Mouse (Mus musculus): Measurements from ENCODE around the gene Nup210.
A peak's percentile ranks its signal among the peaks of the same experiment; 100 is the strongest.

Nup210 gene

DNA sequence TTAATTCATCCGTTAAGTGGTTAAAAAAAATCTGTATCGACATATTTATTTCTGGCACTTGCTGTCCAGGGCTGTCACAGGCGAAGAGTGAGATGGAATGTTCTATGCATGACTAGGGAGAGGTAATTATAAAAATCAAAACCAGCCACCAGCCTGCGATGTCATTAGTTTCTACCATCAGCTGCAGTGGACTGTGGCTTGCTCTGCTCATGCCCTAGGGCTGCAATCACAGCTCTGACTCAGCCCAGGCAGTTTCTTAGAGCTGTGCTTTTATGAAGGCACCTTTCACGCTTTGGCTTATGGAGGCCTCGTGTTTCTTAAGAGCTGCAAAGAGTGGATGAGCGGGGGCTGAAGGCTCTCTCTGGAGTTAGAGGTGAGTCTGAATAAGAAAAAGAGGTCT lies 95.8 kb downstream of the Nup210 start:
- DNase-seq (ENCODE audit: low spot score) = no peak

DNA sequence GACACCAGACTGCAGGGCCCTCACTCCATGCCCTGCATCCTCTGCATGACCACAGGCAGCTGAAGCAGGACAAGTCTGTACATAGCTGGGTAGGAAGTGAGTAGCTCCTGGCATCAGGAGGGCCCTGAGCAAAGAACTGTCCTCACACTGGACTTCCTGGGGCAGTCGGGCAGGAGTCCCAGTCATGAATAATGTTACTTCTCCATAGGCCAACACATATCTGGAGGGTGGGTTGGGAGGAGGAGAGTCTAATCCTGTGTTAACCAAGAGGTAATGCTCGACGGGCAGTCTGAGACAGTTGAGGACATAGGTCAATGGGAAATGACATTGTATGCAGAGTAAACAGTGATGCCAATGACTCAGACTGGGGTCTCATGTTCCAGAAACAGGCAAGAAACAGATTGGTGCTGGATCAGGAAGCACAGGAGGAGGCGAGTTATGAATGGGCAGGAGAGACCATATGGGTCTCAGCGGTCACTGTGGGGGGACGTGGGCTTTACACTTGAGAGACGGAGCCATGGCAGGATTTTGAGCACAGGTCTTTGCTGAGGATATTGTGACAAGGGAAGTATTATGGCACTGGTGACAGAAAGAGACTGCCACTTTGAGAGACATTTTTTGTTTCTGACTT lies 99.9 kb downstream of the Nup210 start:
- no peak for DNase-seq (ENCODE audit: low spot score)

GRCm38 (mm10) chr6:91014198-91014958 lies 102.3 kb downstream of the Nup210 start:
- DNase-seq (ENCODE audit: low spot score) = no peak

DNA sequence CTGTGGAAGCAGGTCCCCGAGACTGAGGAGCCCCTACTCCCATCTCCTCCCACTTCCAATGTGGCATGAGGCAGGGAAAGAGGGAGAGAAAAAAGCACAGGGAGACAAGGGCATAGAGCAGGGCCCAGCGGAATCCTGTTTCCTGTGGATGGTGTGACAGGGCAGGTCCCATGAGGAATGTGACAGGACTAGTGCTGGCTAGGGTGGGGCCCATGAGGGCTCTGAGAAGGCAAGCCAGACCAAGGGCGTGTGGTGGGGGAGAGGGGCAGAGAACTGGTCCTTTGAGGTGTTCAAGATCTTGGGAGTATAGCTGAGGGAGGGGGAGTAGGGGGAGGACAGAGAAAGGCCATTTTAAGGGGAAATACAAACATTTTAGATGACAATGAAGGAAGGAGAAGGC lies 104.2 kb downstream of the Nup210 start:
- DNase-seq (ENCODE audit: low spot score) = no peak

GRCm38 (mm10) chr6:91011568-91011967 lies 105.1 kb downstream of the Nup210 start:
- no peak for DNase-seq (ENCODE audit: low spot score)

DNA sequence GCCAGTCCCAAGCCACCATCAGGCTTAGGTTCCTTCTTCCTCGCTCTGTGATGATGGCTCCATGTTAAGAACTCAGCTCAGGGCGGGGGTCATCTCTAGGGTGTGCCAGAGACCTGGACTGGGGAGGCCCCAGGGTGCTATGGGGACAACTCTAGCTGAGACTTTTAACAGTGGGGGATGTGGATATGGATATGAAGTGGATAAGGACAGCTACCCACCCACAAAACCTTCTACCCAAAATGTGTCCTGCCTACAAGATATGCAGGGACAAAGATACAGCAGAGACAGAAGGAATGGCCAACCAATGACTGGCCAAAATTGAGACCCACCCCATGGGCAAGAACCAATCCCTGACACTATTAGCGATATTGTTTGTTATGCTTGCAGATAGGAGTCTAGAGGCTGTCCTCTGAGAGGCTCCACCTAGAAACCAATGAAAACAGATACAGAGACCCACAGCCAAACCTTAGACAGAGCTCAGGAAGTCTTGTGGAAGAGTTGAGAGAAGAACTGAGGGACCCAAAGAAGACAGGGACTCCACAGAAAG lies 108.3 kb downstream of the Nup210 start:
- no peak for DNase-seq (ENCODE audit: low spot score)

GRCm38 (mm10) chr6:91007207-91007606 lies 109.4 kb downstream of the Nup210 start:
- DNase-seq (ENCODE audit: low spot score) = no peak

- DNase-seq (ENCODE audit: low spot score) = no peak
These were observed 112.5 kb downstream of the Nup210 start for GRCm38 (mm10) chr6:91004157-91004556.

DNA sequence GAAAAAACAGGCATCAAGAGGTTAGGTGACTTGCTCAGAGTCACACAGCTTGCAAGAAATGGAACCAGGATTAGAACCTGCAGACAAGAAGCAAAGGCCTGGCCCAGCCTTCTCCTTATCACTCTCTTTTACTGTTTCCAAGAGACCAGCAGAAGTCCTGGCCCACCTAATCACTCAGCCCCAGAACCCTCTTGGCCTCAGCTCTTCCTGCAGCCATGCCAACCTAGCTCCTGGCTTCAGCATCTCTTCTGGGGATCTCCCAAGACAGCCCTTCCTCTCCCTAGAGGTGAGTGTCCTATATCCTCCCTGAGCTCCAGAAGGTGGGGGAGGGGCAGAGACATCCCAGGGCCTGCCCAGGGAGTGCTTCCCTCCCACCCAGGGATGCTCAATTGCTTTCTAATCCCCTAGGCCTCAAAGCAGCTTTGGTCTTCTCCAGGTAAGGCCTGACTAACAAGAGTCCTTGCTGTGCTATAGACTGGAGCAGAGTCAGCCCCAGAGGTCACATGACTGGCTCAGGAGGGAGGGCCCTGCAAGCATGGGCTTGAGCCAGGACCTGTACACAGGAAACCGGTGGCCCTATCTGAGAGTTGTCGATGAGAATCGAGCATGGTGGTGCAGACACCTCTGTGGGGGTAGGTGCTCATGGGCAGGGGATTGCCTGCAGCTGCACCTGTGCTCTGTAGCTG lies 113.2 kb downstream of the Nup210 start:
- DNase-seq (ENCODE audit: low spot score) = no peak

DNA sequence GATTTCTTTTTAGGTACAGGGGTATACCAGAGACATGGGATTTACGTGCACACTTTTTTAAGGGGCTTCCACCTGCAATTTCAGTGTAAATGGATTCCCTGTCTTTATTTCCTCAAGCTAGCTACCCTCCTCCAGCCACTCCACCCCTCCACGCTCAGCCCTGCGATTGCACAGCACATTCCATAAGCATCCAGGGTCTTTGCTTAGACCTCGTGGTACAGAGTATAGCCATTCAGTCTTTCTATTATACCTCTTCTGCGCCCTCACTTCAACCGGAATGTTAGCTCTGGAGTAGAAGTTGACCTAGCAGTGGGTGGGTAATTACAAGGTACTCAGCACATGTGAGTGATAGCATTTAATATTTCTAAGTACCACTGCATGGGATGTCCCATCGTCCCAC lies 115.1 kb downstream of the Nup210 start:
- no peak for DNase-seq (ENCODE audit: low spot score)

GRCm38 (mm10) chr6:91000819-91001525 lies 115.7 kb downstream of the Nup210 start:
- no peak for DNase-seq (ENCODE audit: low spot score)

GRCm38 (mm10) chr6:90999176-90999575 lies 117.5 kb downstream of the Nup210 start:
- DNase-seq (ENCODE audit: low spot score) = no peak

DNA sequence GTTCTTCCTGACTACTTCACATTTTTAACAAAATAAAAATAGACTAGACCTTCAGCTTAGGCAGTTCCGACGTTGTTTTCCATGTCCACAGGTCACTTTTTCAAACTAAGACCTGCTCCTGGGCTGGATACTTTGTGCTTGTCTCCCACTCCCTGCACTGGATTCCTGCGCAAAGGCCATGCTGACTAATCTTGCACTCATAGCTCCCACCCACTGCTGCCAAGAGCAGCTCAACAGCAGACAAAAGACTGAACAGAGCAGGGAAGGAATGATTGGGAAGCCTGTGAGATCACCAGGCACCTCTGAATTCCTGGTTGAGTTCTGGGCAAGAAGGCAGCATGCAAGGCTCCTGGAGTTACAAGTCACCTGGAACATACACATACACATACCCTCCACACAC lies 119.6 kb downstream of the Nup210 start:
- no peak for DNase-seq (ENCODE audit: low spot score)

DNA sequence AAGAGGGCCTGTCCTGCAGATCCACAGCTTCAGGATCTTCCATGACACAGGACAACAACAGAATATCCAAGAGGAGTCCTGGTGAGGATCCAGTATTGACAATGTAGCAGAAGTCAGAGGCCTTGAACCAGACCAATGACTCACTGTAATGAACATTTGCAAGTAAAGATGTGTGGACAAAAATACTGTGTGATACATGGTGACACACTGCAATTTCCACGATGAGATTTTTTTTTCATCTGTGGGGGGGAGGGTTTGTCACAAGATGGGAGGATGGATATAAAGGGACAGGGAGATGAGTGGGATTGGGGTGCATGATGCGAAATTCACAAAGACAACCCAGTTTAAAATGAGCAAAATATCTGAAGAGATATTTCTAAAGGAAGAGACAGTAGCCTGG lies 120.4 kb downstream of the Nup210 start:
- no peak for DNase-seq (ENCODE audit: low spot score)

DNA sequence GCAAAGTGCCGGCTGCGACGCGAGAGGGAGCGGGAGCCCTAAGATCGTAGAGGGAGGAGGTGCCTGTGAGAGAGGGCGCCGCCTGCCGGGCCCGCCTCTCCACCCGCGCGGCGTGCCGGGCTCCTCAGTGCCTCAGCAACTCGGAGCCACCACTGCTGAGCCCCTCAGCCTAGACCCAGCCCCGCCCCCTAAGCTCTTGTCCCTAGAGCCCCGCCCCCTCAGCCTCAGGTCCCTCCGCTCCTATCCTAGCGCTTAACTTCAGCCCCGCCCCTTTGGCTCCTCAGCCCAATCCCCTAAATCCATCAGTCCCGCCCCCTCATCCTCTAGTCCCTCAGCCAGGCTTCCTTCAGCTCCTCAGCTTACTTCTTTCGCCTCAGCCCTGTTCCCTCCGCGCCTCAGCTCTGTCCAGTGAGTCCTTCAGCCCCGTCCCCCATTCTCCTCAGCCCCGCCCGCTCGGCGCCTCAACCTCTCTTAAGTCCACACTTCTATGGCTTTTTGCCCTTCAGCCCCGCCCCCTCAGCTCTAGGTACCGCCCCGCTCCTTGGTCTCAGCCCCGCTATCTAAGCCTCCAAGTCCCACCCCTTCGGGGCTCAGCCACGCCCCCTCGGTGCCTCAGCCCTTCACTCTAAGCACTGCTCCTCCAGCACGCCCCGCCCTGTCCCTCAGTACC lies 127.8 kb downstream of the Nup210 start, which contains the start of gene Iqsec1:
Gene Iqsec1, minus strand, starts transcription at position 38 of the 670 bp plus-strand sequence.
- DNase-seq (ENCODE audit: low spot score) = peak; percentile 94

DNA sequence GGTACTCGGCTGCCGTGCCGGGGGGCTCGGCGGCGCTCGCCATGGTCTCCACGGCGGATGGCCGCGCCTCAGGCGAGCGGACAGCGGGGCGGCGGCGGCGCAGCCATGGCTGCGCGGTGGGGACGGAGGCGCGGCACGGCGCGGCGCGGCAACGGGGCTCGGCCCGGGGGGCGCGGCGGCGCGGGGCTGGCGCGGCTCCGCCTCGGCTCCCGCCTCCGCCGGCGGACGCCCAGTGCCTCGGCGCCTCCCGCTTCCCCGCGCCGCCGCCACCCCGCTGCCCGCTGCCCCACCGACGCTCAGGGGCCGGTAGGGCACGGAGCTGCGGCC lies 128.4 kb downstream of the Nup210 start:
- no peak for DNase-seq (ENCODE audit: low spot score)

DNA sequence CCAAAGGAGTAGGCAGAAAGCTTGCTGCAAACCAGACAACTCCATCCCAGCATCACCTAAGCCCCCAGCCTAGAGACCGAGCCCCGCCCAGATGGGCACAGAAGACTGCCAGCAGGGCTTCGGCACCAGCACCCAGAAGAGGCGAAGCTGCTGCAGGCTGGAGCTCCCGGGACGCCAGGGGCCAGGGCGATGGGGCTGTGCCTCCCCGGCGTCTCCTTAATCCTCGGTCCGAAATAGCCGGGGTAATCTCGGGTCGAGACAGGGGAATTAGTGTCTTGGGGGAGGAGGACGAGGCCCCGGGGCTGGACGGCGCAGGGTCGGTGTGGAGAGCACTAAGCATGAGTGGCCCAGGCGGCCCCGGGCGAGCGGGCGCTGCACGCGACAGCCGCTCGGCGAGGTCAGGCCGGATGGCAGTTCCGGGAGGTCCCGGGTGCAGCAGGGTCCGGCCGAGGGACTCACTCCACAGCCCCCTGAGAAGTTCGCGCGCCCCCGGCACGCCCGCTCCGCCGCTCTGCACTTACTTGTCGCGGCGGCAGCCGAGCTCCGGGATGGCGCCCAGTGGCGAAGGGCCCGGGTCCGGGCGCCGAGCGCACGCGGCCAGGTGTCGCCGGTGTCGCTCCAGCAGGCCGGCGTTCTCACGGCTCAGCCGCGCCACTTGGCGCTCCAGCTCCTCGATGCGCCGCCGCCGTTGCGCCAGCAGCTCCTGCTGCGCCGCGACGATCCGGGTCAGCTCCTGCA lies 128.9 kb downstream of the Nup210 start:
- DNase-seq (ENCODE audit: low spot score) = peak; percentile 53

DNA sequence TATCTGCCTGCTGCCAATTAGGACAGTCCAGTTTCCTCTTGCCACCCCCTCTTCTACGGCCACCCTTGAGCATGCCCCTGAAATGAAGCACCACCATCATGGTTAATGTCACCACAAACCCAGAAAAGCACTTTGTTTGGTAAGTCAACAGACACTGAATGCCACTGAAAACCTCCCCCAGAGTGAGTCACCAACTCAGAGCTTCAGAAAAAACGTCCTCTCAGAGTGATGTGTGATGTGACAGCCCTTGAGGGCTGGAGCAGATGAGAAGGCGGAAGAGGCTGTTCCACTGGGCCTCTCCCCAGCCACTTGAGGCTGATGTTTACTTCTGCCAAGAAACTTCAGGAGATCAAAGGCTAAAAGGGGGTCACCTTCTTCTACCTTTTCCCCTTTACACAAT lies 132.5 kb downstream of the Nup210 start:
- no peak for DNase-seq (ENCODE audit: low spot score)

DNA sequence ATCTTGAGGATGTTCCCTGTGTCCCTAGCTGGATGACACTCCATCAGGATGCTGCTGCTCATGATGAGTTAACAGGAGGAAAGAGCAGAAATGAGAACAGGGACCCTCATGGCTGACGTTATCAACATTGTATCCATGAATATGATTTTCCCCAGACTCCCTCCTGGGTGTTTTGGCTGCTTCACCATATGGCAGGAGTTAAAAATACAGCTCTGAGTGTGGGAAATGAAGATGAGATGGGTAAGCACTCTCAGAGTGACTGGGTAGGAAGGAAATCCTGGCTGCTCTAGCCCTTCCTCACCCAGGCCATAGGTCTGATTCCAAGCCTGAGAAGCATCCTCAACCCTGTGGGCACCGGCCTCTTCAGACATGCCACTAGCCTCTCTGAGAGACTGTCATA lies 142.3 kb downstream of the Nup210 start:
- DNase-seq (ENCODE audit: low spot score) = no peak

GRCm38 (mm10) chr6:90969341-90969871 lies 147.2 kb downstream of the Nup210 start:
- DNase-seq (ENCODE audit: low spot score) = no peak

Measured in testis, postnatal 10 days (tissue).